Mouse (Mus musculus): Measurements from ENCODE around the gene Cpd. TPM values are rescaled to one million over a fixed set of nuclear protein-coding genes. Genes with fewer than 3 reads are reported as not detected.
A peak's percentile ranks its signal among the peaks of the same experiment; 100 is the strongest.

Cpd gene
- 10 to 100 TPM; 61.3 to 63.9 TPM for total RNA-seq (2021)
- long read RNA-seq, full-length matches to known transcripts = 45 of 63 reads
- long read RNA-seq, partial matches to known transcripts = 12 of 63 reads
- long read RNA-seq, other reads (novel, unspliced or antisense) = 6 of 63 reads

GRCm38 (mm10) chr11:76846878-76847222 is at the start of gene Cpd:
Cpd (minus strand) TSS chr11:76847018.
- DNase-seq (ENCODE audit: low spot score in 2 of 2) = peak; percentile 94 to 97

- DNase-seq (ENCODE audit: low spot score in 2 of 2) = no peak
These were observed 49.5 kb upstream of the Cpd start for GRCm38 (mm10) chr11:76896360-76896759.

- DNase-seq (ENCODE audit: low spot score in 2 of 2) = peak in 1 of 2 experiments; percentile 42
These were observed 47.4 kb upstream of the Cpd start for GRCm38 (mm10) chr11:76894240-76894639.

GRCm38 (mm10) chr11:76893570-76893969 is 46.8 kb upstream of the Cpd start:
- DNase-seq (ENCODE audit: low spot score in 2 of 2) = no peak

- DNase-seq (ENCODE audit: low spot score in 2 of 2) = no peak
These were observed 46.2 kb upstream of the Cpd start for GRCm38 (mm10) chr11:76892972-76893371.

- no peak for DNase-seq (ENCODE audit: low spot score in 2 of 2)
These were observed 45.0 kb upstream of the Cpd start for GRCm38 (mm10) chr11:76891738-76892349.

- no peak for DNase-seq (ENCODE audit: low spot score in 2 of 2)
These were observed 44.4 kb upstream of the Cpd start for GRCm38 (mm10) chr11:76891171-76891570.

- DNase-seq (ENCODE audit: low spot score in 2 of 2) = no peak
These were observed 42.7 kb upstream of the Cpd start for GRCm38 (mm10) chr11:76889339-76890164.

GRCm38 (mm10) chr11:76884451-76884850 is 37.6 kb upstream of the Cpd start:
- no peak for DNase-seq (ENCODE audit: low spot score in 2 of 2)

- no peak for DNase-seq (ENCODE audit: low spot score in 2 of 2)
These were observed 33.0 kb upstream of the Cpd start for GRCm38 (mm10) chr11:76879816-76880215.

- no peak for DNase-seq (ENCODE audit: low spot score in 2 of 2)
These were observed 27.9 kb upstream of the Cpd start for GRCm38 (mm10) chr11:76874766-76875165.

- DNase-seq (ENCODE audit: low spot score in 2 of 2) = no peak
These were observed 27.0 kb upstream of the Cpd start for GRCm38 (mm10) chr11:76873865-76874264.

- DNase-seq (ENCODE audit: low spot score in 2 of 2) = no peak
These were observed 25.9 kb upstream of the Cpd start for GRCm38 (mm10) chr11:76872556-76873234.

GRCm38 (mm10) chr11:76861185-76861584 is 14.4 kb upstream of the Cpd start:
- no peak for DNase-seq (ENCODE audit: low spot score in 2 of 2)

GRCm38 (mm10) chr11:76859261-76859660 is 12.4 kb upstream of the Cpd start:
- DNase-seq (ENCODE audit: low spot score in 2 of 2) = no peak

GRCm38 (mm10) chr11:76858781-76859180 is 12.0 kb upstream of the Cpd start:
- DNase-seq (ENCODE audit: low spot score in 2 of 2) = no peak

- no peak for DNase-seq (ENCODE audit: low spot score in 2 of 2)
These were observed 10.3 kb upstream of the Cpd start for GRCm38 (mm10) chr11:76857111-76857510.

- DNase-seq (ENCODE audit: low spot score in 2 of 2) = no peak
These were observed 9.8 kb upstream of the Cpd start for GRCm38 (mm10) chr11:76856601-76857000.

- DNase-seq (ENCODE audit: low spot score in 2 of 2) = no peak
These were observed 7.9 kb upstream of the Cpd start for GRCm38 (mm10) chr11:76854475-76855341.

GRCm38 (mm10) chr11:76851512-76851911 is 4.7 kb upstream of the Cpd start:
- DNase-seq (ENCODE audit: low spot score in 2 of 2) = no peak

GRCm38 (mm10) chr11:76849596-76849995 is 2.8 kb upstream of the Cpd start:
- peak in 1 of 2 experiments; percentile 32 for DNase-seq (ENCODE audit: low spot score in 2 of 2)

Data from layer of hippocampus, adult 18-20 months (tissue).